Comparison of ENCODE assay signal across 8 mouse cellular contexts in the genomic region with DNA sequence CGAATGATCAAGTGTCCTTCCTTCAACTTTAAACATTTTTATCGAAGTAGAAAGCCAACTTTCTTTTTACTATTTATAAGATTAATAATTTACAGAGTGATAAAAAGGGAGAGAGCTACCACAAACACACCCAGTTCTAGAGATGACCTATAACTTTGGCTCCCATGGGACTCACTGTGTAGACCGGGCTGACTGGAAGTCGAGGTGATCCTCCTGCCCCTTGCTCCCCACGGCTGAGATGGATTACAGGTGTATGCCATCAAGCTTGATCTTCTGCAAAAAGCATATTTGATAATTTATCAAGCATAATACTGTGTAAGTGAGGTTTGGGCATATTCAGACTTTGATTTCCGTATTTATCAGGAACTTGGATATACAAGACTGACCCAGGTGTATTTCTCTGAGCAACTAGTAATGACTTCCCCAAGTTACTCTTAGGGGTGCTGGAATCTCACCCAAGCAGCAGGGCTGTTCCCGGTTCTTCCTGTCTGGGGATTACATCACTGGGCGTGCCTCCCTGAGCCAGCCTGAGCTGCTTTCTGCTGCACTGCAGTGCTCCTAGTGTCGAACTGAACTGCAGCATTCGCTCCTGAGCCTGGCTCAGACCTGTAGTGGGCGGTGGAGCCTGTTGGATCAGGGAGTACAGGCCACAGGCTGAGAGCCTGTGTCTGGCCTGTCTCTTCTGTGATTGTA. TPM values are rescaled to one million over a fixed set of nuclear protein-coding genes. Genes with fewer than 3 reads are reported as not detected.
DNase-seq lines count a peak whose midpoint lies in the region; ATAC-seq and TF ChIP-seq lines count a peak whose summit lies in the region.

No protein-coding gene starts in this region.

- no peak overlapping the region for H3K9ac ChIP-seq in kidney, embryonic 14.5 days (ENCODE audit: low read depth, low read length)
- H3K9ac ChIP-seq in lung, embryonic 15.5 days = no peak overlapping the region
- no peak overlapping the region for H3K9ac ChIP-seq in midbrain, embryonic 13.5 days (replicated peaks)

- peaks cover 27% of the 10 kb centered on the region for H3K36me3 ChIP-seq in kidney, embryonic 14.5 days (ENCODE audit: control insufficient read depth, insufficient read depth, low read length)
- H3K36me3 ChIP-seq in lung, embryonic 15.5 days = peaks cover 25% of the 10 kb centered on the region
- H3K36me3 ChIP-seq in midbrain, embryonic 13.5 days = peaks cover 20% of the 10 kb centered on the region

- H3K4me3 ChIP-seq in left cerebral cortex, adult 2 months = no peak overlapping the region
- no peak overlapping the region for H3K4me3 ChIP-seq in kidney, embryonic 14.5 days (ENCODE audit: low read length)
- H3K4me3 ChIP-seq in lung, embryonic 15.5 days = no peak overlapping the region
- H3K4me3 ChIP-seq in midbrain, embryonic 13.5 days (replicated peaks) = no peak overlapping the region

- no peaks in the 10 kb centered on the region for H3K27me3 ChIP-seq in kidney, embryonic 14.5 days (ENCODE audit: control insufficient read depth, insufficient read depth, low read length)
- no peaks in the 10 kb centered on the region for H3K27me3 ChIP-seq in lung, embryonic 15.5 days
- no peaks in the 10 kb centered on the region for H3K27me3 ChIP-seq in midbrain, embryonic 13.5 days

- peak in 1 of 2 experiments; percentile 38 for DNase-seq in left cerebral cortex, adult 2 months (ENCODE audit: extremely low spot score in 1 of 2, low spot score in 2 of 2)
- DNase-seq in left cerebral cortex, adult 11 months (ENCODE audit: low spot score) = no peak
- DNase-seq in c-Kit-positive CD71-positive TER-119-positive erythroid progenitor cells, embryonic 14.5 days (ENCODE audit: low spot score) = peak; percentile 24
- DNase-seq in urinary bladder, postnatal 14 days (ENCODE audit: low spot score) = peak; percentile 84

- TF ChIP-seq CTCF in left cerebral cortex, adult 2 months (IDR thresholded peaks at IDR 0.05) = peak; percentile 33

- peak; percentile 89 for ATAC-seq in granulocyte monocyte progenitor cell, adult 5-6 weeks (replicated peaks; ENCODE audit: poor library complexity, severe bottlenecking)
- peak; percentile 63; the same call in 1 of the 2 replicates for ATAC-seq in kidney, embryonic 14.5 days (ENCODE audit: low FRiP score, low TSS enrichment)
- ATAC-seq in lung, embryonic 15.5 days (ENCODE audit: borderline replicate concordance, extremely low read depth, low FRiP score, low TSS enrichment) = peak; percentile 46
- no peak for ATAC-seq in midbrain, embryonic 13.5 days

- peak overlapping the region; percentile 7; the same call in 1 of the 2 replicates for H3K27ac ChIP-seq in left cerebral cortex, adult 2 months
- no peak overlapping the region for H3K27ac ChIP-seq in kidney, embryonic 14.5 days (ENCODE audit: low read depth, low read length)
- H3K27ac ChIP-seq in lung, embryonic 15.5 days = 0 out of 2 replicates have a peak overlapping the region, but pooled peaks have one; percentile 42
- H3K27ac ChIP-seq in midbrain, embryonic 13.5 days = no peak overlapping the region

- intact Hi-C loops in left cerebral cortex, adult 2 months (cut with DNase I) = no loop called here

- no peaks in the 10 kb centered on the region; the same call in 1 of the 2 replicates for H3K4me1 ChIP-seq in kidney, embryonic 14.5 days (ENCODE audit: control insufficient read depth, insufficient read depth, low read length)
- peaks cover 14% of the 10 kb centered on the region for H3K4me1 ChIP-seq in lung, embryonic 15.5 days
- peaks cover 19% of the 10 kb centered on the region for H3K4me1 ChIP-seq in midbrain, embryonic 13.5 days (replicated peaks)

- WGBS in kidney, embryonic 14.5 days = 60% methylated on average over 11 of the region's 11 CpGs
- 61% methylated on average over 11 of the region's 11 CpGs for WGBS in lung, embryonic 15.5 days
- 79% methylated on average over 11 of the region's 11 CpGs for WGBS in midbrain, embryonic 13.5 days

- H3K9me3 ChIP-seq in kidney, embryonic 14.5 days (ENCODE audit: control insufficient read depth, low read length) = no peaks in the 10 kb centered on the region
- no peaks in the 10 kb centered on the region for H3K9me3 ChIP-seq in lung, embryonic 15.5 days
- no peaks in the 10 kb centered on the region for H3K9me3 ChIP-seq in midbrain, embryonic 13.5 days

- H3K4me2 ChIP-seq in kidney, embryonic 14.5 days (replicated peaks; ENCODE audit: low read depth, low read length) = no peak overlapping the region
- no peak overlapping the region for H3K4me2 ChIP-seq in lung, embryonic 15.5 days
- H3K4me2 ChIP-seq in midbrain, embryonic 13.5 days (replicated peaks) = no peak overlapping the region

RNA-seq across cellular contexts. Expression of gene Dync1h1, which starts 7.4 kb away (rescaled TPM):
- 100 to 1,000 TPM; 324 to 346 TPM for total RNA-seq in left cerebral cortex, adult 2 months (2021)
- total RNA-seq in granulocyte monocyte progenitor cell, adult 5-6 weeks (2014; fragmentation: Nextera tagmentation) = 67.0 and 91.1 TPM in 2 replicates
- total RNA-seq in granulocyte monocyte progenitor cell, adult 5-6 weeks (2017) = 78.1 and 161 TPM in 2 replicates
- 40.9 and 63.6 TPM in 2 replicates for polyA plus RNA-seq in kidney, embryonic 14.5 days (2014; fragmentation: Nextera tagmentation; extraction: Ambion mirVana)
- 39.5 and 48.9 TPM in 2 replicates for polyA plus RNA-seq in lung, embryonic 15.5 days (2015; fragmentation: Nextera tagmentation; extraction: Ambion mirVana)
- 92.2 and 93.6 TPM in 2 replicates for polyA plus RNA-seq in midbrain, embryonic 13.5 days (2015; fragmentation: Nextera tagmentation; extraction: Ambion mirVana)

Comparison
In these comparisons a context has a peak if more than half of its experiments do, and no peak if none do; other contexts are left out.
1. H3K27ac ChIP-seq: peak in left cerebral cortex, adult 2 months (single experiment) and lung, embryonic 15.5 days (single experiment); none in kidney, embryonic 14.5 days (single experiment) and midbrain, embryonic 13.5 days (single experiment).